ENCODE assay signal across 8 mouse cellular contexts in the genomic region with DNA sequence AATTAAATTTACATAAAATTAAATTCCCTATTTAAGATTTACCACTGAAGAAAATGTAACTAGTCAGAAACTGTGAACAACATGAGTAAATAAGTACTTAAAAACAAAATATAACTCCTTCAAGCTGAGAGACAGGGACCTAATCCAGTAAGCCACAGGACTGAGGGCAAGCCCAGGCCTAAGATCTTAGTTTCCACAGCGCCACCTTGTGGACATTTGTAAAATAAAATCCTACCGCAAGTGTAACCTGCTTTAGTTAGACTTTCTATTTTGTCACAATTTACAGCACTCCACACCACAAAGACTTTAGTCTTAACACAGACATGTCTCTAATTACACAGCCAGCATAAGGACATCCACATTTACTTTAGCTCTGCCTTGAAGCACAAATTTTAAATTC. TPM values are rescaled to one million over a fixed set of nuclear protein-coding genes. Genes with fewer than 3 reads are reported as not detected.
DNase-seq lines count a peak whose midpoint lies in the region; TF ChIP-seq lines count a peak whose summit lies in the region.
"Had no signal": no experiment of that assay in that cellular context is flagged by ENCODE, and none has a peak within 500 bp of the region (broad histone marks: within the 10 kb centered on the region; RNA-seq: fewer than 3 reads in every experiment).

No protein-coding gene starts in this region.

- no peaks in the 10 kb centered on the region for H3K27me3 ChIP-seq in cerebellum, adult 2 months (ENCODE audit: control insufficient read depth, insufficient read depth, low read length)
- H3K27me3 ChIP-seq: hindbrain, embryonic 15.5 days had no signal

- intact Hi-C loops in left cerebral cortex, adult 2 months (cut with DNase I): loop anchor here (1.0 to 10.0 kb wide), 2 partner anchors 49 to 837 kb away; no protein-coding TSS in a partner anchor
- intact Hi-C loops in gastrocnemius, postnatal 14 days (cut with DNase I; ENCODE audit: low total_unique reads): loop anchor here (2.0 kb wide), 1 partner anchor 53 kb away; no protein-coding TSS in a partner anchor
- intact Hi-C loops in left cerebral cortex, postnatal 4 days (cut with DNase I): no loop called here

- H3K4me1 ChIP-seq in cerebellum, adult 2 months (ENCODE audit: control insufficient read depth, insufficient read depth, low read length): no peaks in the 10 kb centered on the region
- H3K4me1 ChIP-seq: hindbrain, embryonic 15.5 days had no signal

- no peak for TF ChIP-seq POLR2A in cerebellum, adult 2 months (IDR thresholded peaks at IDR 0.05; ENCODE audit: borderline replicate concordance, insufficient read depth, low read length)

- H3K4me3 ChIP-seq in left cerebral cortex, adult 2 months: no peak overlapping the region
- no peak overlapping the region for H3K4me3 ChIP-seq in cerebellum, adult 2 months (replicated peaks; ENCODE audit: insufficient read depth, low read depth, low read length)
- H3K4me3 ChIP-seq: hindbrain, embryonic 15.5 days had no signal

- 5% methylated on average over 2 of the region's 2 CpGs for WGBS in cerebellum, adult 2 months

- H3K27ac ChIP-seq in left cerebral cortex, adult 2 months: no peak overlapping the region
- H3K27ac ChIP-seq in cerebellum, adult 2 months (ENCODE audit: insufficient read depth, low read length): no peak overlapping the region
- H3K27ac ChIP-seq: hindbrain, embryonic 15.5 days had no signal

- DNase-seq in left cerebral cortex, adult 2 months (ENCODE audit: extremely low spot score in 1 of 2, low spot score in 2 of 2): peak; percentile 44 to 48
- DNase-seq in left cerebral cortex, adult 11 months (ENCODE audit: low spot score): no peak
- DNase-seq in Muller cell, postnatal 12 days (ENCODE audit: inconsistent ontology term): peak; percentile 39
- DNase-seq in cerebellum, adult 2 months: peak in 1 of 2 experiments; percentile 35
- DNase-seq in gastrocnemius, postnatal 14 days: peak; percentile 35
- DNase-seq in left cerebral cortex, postnatal 4 days: peak; percentile 58
- peak; percentile 14 to 31 for DNase-seq in natural killer cell, adult 2 months (ENCODE audit: low spot score in 2 of 2)

- TF ChIP-seq CTCF in left cerebral cortex, adult 2 months (IDR thresholded peaks at IDR 0.05): peak; percentile 76
- TF ChIP-seq CTCF in cerebellum, adult 2 months (IDR thresholded peaks at IDR 0.05; ENCODE audit: borderline replicate concordance, insufficient read depth, low read depth, low read length): peak; percentile 63

RNA-seq across cellular contexts. Expression of gene Rps6kc1, which starts 30.1 kb away (rescaled TPM):
- total RNA-seq in left cerebral cortex, adult 2 months (2021): 100 to 1,000 TPM; 111 to 117 TPM
- 23.4 and 24.3 TPM in 2 replicates for polyA plus RNA-seq in cerebellum, adult 2 months (2012; rRNA removed)
- total RNA-seq in gastrocnemius, postnatal 14 days (2021): 10 to 100 TPM; 13.3 to 14.8 TPM
- total RNA-seq in left cerebral cortex, postnatal 4 days (2021): 10 to 100 TPM; 66.6 to 74.9 TPM

RNA-seq across cellular contexts. Expression of gene Angel2, which starts 43.5 kb away (rescaled TPM):
- 10 to 100 TPM; 56.2 to 57.5 TPM for total RNA-seq in left cerebral cortex, adult 2 months (2021)
- polyA plus RNA-seq in cerebellum, adult 2 months (2012; rRNA removed): 50.1 and 50.7 TPM in 2 replicates
- 10 to 100 TPM; 21.5 to 22.5 TPM for total RNA-seq in gastrocnemius, postnatal 14 days (2021)
- total RNA-seq in left cerebral cortex, postnatal 4 days (2021): 10 to 100 TPM; 58.2 to 60.0 TPM

Comparison
In these comparisons a context has a peak if more than half of its experiments do, and no peak if none do; other contexts are left out.
1. RNA of gene Rps6kc1, which starts 30.1 kb away (total RNA-seq): 111 to 117 TPM in left cerebral cortex, adult 2 months and 66.6 to 74.9 TPM in left cerebral cortex, postnatal 4 days; 13.3 to 14.8 TPM in gastrocnemius, postnatal 14 days; every median in the first group is over 4 times any median in the second.